ENCODE assay signal across 17 mouse cellular contexts in genomic region chr16:64245942-64246341, GRCm38 (mm10).
"Had no signal": no experiment of that assay in that cellular context is flagged by ENCODE, and none has a peak within 500 bp of the region (broad histone marks: within the 10 kb centered on the region; RNA-seq: fewer than 3 reads in every experiment).

No protein-coding gene starts in this region.

- H3K4me3 ChIP-seq: lung, embryonic 15.5 days; megakaryocyte, embryonic 14.5 days; midbrain, embryonic 13.5 days; midbrain, embryonic 15.5 days; neural tube, embryonic 12.5 days; stomach, embryonic 15.5 days had no signal

- H3K27ac ChIP-seq: lung, embryonic 15.5 days; macrophage; midbrain, embryonic 13.5 days; midbrain, embryonic 15.5 days; neural tube, embryonic 12.5 days; stomach, embryonic 15.5 days; stomach, postnatal 0 days had no signal

- H3K4me1 ChIP-seq: lung, embryonic 15.5 days; megakaryocyte, embryonic 14.5 days; midbrain, embryonic 13.5 days; midbrain, embryonic 15.5 days; neural tube, embryonic 12.5 days; stomach, embryonic 15.5 days had no signal

- DNase-seq: lung, adult 2 months; lung, postnatal 14 days; lung, postnatal 36 days; right cerebral cortex, postnatal 14 days; thymus, adult 2 months; thymus, postnatal 25 days; thymus, postnatal 4 days had no signal

- H3K9me3 ChIP-seq: lung, embryonic 15.5 days; midbrain, embryonic 13.5 days; midbrain, embryonic 15.5 days; neural tube, embryonic 12.5 days; stomach, embryonic 15.5 days had no signal

- H3K36me3 ChIP-seq: lung, embryonic 15.5 days; midbrain, embryonic 13.5 days; midbrain, embryonic 15.5 days; neural tube, embryonic 12.5 days; stomach, embryonic 15.5 days had no signal

- H3K27me3 ChIP-seq: lung, embryonic 15.5 days; megakaryocyte, embryonic 14.5 days; midbrain, embryonic 13.5 days; midbrain, embryonic 15.5 days; neural tube, embryonic 12.5 days; stomach, embryonic 15.5 days had no signal

- ATAC-seq: lung, postnatal 0 days; midbrain, embryonic 13.5 days; midbrain, embryonic 15.5 days had no signal

- H3K9ac ChIP-seq: lung, embryonic 15.5 days; midbrain, embryonic 13.5 days; midbrain, embryonic 15.5 days; neural tube, embryonic 12.5 days; stomach, embryonic 15.5 days had no signal

- H3K4me2 ChIP-seq: lung, embryonic 15.5 days; midbrain, embryonic 11.5 days; midbrain, embryonic 13.5 days; midbrain, embryonic 15.5 days; neural tube, embryonic 12.5 days; stomach, embryonic 15.5 days had no signal
